Mouse (Mus musculus): Measurements from ENCODE around the gene Npm1. TPM values are rescaled to one million over a fixed set of nuclear protein-coding genes. Genes with fewer than 3 reads are reported as not detected.

Gene Npm1
- 100 to 1,000 TPM; 300 to 316 TPM for total RNA-seq (2021)
- long read RNA-seq, experiment 1, transcript Npm1-204 (10 exons, 1,157 nt) = minor isoform, 21 of 236 reads
- long read RNA-seq, experiment 1, transcript Npm1-201 (11 exons, 1,633 nt) = major isoform, 192 of 236 reads
- long read RNA-seq, experiment 1, partial matches to known transcripts = 17 of 236 reads
- long read RNA-seq, experiment 1, other reads (novel, unspliced or antisense) = 5 of 236 reads
- long read RNA-seq, experiment 2, transcript Npm1-204 (10 exons, 1,157 nt) = minor isoform, 8 of 82 reads
- long read RNA-seq, experiment 2, transcript Npm1-201 (11 exons, 1,633 nt) = major isoform, 71 of 82 reads
- long read RNA-seq, experiment 2, partial matches to known transcripts = 3 of 82 reads
- long read RNA-seq, experiment 2, other reads (novel, unspliced or antisense) = 0 of 82 reads

DNA sequence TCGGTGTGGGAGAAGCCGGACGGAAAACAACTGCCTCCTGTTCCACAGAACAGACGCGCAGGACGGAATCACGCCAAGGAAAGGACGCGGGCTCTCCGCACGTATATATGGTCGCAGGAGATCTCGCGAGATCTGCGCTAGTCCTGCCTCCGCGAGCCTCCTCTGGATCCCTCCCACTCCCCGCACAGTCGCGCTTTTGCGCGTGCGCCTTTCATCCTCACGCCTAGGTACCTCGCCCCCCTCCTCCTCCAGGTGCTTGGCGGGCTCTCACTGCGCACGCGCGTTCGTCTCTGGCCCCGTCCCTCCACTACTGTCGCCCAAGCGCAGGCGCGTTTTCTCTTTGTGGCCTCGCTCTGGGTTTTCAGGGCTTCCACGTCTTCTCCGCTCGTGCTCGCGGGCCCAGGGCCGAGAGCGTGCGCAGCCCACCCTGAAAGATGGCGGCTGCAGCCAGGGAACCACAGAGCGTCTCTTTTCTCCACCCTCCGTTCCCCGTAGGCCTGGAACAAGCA lies at the start of gene Npm1:
TSS of gene Npm1 (minus strand) at position 209 of the 509 bp plus-strand sequence.
- peak; percentile 99 to 100 for DNase-seq

DNA sequence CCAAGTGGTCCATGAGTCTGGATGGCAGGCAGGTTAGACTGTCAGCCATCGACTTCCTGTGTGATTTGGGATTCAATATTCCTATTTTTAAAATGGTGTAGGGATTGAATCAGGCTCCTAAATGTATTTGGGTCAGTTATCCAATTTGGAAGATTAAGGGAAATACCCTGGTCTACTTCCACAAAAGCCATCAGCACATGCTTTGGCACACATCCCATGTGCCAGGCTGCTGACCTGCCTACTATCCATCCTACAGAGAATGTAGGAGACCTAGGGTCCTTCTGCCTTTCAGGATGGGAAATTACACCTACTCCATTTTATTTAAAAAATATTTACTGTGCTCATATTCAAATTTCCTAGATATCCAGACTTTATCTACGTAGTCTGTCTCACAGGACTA lies 44.4 kb upstream of the Npm1 start:
- DNase-seq = no peak

GRCm38 (mm10) chr11:33204966-33205365 lies 42.0 kb upstream of the Npm1 start:
- no peak for DNase-seq

GRCm38 (mm10) chr11:33204329-33204705 lies 41.3 kb upstream of the Npm1 start:
- no peak for DNase-seq

DNA sequence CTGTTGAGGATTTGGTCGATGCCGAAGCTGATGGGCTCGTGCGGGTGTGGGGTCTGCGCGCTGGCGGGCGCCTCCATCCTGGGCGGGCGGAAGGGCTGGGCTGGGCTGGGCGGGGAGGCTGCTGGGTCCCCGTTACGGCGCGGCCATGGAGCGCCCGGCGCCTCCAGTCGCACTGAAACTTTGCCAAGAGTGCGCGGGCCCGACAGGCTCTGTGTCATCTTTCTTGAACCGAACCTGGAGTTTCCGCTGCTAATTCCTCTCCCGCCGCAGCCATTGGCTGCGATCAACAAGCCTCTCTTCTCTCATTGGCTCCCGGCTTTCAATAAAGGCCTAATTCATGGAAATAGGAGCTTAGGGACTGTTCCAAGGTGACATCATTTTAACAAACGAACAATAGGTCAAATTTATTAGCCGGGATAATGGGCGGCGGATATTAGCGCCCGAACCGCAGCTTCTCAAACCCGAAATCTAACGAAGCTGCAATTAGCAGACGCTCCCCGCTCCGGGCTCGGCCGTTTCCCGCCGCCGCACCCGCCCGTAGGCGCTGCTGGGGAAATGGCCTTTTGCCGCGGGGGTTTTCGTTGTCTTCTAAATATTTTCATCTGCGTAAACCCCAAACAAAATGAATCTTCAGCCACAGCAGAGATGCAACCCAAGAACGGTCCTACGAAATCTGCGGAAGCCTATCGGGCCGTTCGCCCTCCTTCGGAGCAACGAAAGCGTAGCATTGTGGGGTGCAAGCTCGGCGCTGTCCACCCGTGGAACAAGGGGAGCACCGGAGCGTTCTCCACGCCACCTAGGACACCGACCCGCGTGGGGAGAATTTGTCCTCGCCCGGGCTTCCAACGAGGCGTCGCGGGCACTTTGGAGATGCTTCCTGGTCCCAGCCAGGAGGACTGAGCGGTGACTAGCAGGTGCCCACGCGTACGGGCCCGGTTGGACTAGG lies 40.6 kb upstream of the Npm1 start, which contains the start of gene Tlx3:
TSS of gene Tlx3 (minus strand) at position 207 of the 946 bp plus-strand sequence.
- peak in 1 of 2 experiments; percentile 57 for DNase-seq

DNA sequence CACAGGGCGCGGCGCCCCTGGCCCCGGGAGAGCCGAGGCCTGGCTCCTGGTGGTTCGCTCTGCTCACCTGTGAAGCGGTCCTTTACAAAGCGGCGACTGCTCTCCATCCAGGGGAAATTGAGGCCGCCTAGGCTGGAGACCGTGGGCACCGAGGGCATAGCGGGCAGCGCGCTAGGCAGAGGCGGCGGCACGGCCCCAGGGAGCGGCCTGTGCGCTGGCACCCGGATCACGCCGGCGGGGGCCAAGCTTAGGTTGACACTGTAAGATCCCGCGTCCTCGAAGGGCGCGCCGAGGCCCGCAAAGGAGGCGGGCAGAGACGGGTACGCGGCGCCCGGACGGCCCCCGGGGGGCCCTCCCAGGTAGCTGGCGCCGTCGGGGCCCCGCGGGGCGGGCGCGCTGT lies 40.0 kb upstream of the Npm1 start:
- DNase-seq = no peak

DNA sequence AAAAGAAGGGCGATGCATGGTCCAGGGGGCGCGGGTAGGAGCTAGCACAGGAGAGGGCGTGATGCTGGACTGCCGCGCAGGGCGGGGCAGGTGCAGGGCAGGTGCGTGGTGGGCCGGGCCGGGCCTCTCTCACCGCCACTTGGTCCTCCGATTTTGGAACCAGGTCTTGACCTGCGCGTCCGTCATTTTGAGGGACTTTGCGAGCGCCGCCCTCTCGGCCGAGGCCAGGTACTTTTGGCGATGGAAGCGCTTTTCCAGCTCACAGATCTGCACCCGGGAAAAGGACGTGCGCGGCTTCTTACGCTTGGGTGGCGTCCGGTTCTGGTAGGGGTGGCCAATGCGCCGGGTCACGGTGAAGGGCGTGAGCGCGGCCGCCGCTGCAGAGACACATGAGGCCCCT lies 39.3 kb upstream of the Npm1 start:
- no peak for DNase-seq

GRCm38 (mm10) chr11:33201626-33202010 lies 38.6 kb upstream of the Npm1 start:
- DNase-seq = no peak

DNA sequence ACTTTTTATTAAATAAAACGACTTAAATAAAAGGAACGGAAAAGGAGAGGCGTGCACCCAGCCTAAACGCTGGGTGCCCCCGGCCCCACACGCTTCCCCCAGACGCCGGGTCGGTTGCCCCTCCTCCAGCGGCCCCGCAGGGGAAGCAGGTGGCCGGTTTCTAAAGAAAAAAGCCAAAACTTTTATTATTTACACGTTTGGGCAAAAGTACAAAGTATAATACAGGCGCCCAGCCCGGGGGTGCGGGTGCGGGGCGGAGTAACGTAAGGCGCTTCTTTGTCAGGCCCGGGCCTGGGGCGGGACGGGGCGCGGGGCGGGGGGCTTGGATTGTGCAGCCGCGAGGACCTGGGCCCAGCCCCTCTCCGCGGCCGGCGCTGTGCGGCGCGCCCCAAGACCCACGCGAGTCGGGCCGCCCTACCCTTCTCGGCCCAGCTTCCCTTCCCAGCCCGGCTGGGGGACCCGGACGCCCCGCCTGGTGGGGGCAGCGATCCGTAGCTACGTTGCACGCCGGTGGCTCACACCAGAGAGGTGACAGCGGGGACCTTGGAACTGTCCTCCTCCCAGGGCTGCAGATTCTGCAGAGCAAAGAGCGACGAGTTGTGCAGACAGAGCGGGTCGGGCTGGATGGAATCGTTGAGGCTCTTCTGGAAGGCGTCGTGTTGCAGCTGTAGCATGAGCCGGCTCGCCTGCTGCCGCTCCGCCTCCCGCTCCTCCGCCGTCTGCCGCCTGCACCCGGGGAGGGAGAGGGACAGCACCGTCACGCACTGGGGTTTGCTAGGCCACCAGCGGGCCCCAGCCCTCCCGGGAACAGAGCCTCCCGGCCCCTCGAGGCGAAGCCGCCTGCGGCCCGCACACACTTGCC lies 38.0 kb upstream of the Npm1 start:
- peak; percentile 30 to 41 for DNase-seq

GRCm38 (mm10) chr11:33199906-33200763 lies 37.1 kb upstream of the Npm1 start:
- no peak for DNase-seq

- DNase-seq = no peak
These were observed 36.1 kb upstream of the Npm1 start for GRCm38 (mm10) chr11:33199117-33199514.

DNA sequence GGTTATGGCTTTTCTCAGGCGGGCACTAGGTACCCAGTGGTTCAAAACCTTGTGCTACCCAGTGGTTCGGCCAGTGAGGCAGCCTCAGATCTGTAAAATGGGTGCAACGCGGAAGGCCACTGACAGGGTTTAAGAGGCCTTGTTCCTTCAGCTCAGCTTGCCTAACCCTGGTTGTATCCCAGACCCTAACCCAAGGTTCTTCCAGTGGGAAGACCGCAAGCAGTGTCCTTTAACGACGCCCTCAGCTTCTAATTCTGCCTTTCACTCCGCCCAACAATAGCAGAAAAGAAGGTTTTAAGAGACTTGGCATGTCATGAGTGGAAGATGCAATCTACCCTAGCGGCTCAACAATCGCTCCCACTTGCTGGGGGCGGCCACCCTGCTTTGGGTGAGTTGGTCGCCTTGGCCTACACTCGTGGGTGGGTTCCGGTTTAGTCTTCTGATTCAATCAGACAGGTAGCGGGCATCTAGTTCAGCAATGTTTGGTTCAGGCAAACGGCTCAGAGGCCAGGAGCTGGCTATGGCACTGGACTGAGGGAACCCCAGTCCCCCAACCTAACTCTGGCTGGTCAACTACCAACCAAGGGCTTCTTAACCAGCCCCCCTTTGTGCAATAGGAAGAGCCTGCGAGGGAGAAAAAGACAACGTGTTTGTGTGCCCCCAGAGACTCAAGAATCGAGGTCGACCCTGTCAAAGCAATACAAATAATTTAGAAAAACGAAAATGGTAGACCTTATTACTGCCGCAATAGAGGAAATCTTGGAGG lies 35.5 kb upstream of the Npm1 start:
- no peak for DNase-seq

DNA sequence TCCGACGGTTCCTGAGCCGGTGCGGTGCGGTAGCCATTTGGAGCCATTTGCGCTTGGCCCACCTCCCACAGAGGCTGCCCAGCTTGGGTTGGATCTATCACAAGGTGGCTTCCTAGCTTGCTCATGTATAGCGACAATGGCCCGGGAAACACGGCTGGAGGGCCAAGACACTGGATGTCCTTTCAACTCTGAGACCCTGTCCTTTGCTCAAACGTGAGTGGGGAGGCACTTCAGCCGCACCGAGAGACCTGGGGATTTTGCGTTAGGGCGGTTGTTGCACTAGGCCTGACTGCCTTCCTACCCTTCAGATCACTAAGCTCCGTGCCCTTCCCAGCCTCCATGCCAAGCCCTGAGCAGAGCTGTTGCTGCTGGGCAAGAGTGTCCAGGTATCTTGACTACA lies 34.7 kb upstream of the Npm1 start:
- DNase-seq = no peak

- DNase-seq = no peak
These were observed 34.1 kb upstream of the Npm1 start for GRCm38 (mm10) chr11:33197133-33197514.

DNA sequence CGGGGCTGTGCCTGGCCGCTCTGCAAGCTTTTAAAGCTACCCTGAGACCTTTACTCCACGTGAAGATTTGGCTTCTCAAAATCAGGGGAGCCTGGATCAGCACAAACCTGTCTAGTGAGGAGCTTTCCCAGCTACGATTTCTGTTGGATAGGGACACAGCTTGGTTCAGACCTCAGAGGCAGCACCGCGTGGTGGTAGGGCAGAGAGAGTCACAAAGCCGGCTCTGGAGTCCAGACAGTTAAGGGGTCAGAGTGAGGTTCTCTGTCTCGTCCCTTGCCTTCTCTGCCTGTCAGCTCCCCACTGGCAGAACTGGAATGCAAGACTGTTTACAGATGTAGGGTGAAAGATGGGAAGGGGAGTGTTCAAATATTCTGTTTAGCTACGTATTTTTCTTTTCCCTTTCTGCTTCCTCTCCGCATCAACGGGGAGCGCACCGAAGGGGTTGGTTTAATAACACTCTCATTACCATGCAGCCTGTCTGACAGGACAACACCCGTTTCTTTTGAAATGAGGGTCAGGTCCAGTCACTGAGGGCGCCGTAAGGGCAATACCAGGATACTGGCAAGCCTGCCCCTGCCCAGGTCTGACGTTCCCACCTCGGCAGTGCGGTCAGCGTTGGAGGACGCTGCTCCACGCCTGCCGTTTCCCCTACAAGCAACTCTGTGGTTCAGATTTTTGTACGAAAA lies 33.6 kb upstream of the Npm1 start:
- DNase-seq = no peak

GRCm38 (mm10) chr11:33195531-33196446 lies 32.8 kb upstream of the Npm1 start:
- DNase-seq = no peak

DNA sequence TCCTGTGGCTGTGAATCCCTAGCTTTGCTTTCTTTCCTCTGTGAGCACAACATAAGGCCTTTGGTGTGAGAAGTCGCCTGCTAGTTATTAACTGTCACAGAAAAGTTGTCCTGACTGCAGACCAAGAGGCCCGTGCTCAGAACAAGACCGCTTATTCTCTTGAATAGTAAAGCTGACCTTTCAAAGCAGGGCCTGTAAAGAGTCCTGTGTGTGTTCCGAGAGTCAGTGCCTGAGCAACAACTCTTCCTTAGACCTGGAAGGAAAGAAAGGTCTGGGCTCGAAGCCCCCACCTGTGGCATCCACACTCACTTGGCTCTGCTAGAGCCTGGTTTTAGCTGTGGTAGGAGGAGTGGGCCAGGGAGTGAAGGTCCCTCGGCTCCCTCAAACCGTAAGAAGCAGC lies 32.1 kb upstream of the Npm1 start:
- no peak for DNase-seq

DNA sequence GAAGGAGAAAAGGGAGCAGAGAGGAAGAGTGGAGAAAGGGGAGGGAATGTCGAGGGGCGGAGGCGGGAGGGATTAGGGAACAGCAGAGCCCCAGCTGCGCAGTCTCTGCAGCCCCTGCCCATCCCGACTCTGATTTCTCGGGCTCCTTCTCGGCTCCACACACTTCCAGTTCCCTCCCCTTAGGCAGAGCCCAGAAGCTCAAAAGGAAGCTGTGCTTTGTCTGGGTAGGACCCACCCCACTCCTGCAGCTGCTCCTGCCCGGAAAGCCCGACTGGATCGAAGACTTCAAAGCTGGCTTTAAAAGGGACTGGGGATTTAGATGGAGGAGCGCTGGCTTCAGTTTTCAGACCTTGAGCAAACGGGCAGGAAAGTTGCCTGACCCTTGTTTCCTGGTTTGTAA lies 30.7 kb upstream of the Npm1 start:
- no peak for DNase-seq
